Mouse (Mus musculus) G1E (cell line): ENCODE results near the gene Hexdc.

Source experiments
- CTCF ChIP-seq: IDR thresholded peaks from 2 replicates; pipeline ENCODE4 v1.5.1; 2012; ENCODE audit warnings: low read depth, low read length, inconsistent platforms, mixed read lengths
- GATA1 ChIP-seq: IDR thresholded peaks from 2 replicates; pipeline ENCODE4 v1.6.1; 2012; ENCODE audit warnings: borderline replicate concordance, low read length, inconsistent platforms, mixed read lengths

GRCm38 (mm10) chr11:121231628-121232291 is 27.5 kb downstream of the Hexdc start:
- TF ChIP-seq CTCF (no peak), GATA1 (no peak)
